Mouse (Mus musculus): Measurements from ENCODE around the gene Vldlr.

- TF ChIP-seq CTCF (conservative IDR thresholded peaks at IDR 0.05; ENCODE audit: insufficient read depth, insufficient read length, low read depth, low read length) (no peak), POLR2A (IDR thresholded peaks at IDR 0.05; ENCODE audit: low read depth, low read length) (no peak)
Observed at GRCm38 (mm10) chr19:27176558-27176957, 39.7 kb upstream of the Vldlr start.
